Comparison of ENCODE assay signal across 29 mouse cellular contexts in the genomic region with DNA sequence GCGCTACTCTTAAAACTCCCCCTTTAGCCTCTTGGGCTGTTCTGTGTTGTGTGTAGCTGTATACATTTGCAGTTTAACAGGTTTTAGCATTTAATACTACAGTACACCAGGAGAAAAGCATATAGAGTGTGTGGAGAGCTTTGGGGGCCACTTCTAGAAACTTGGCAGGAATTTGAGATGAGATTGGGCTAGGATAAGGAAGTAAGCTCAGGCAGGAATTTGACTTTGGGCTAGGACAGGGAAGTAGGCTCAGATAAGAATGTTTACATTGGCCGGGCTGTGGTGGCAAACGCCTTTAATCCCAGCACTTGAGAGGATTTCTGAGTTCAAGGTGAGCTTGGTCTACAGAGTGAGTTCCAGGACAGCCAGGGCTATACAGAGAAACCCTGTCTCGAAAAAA. TPM values are rescaled to one million over a fixed set of nuclear protein-coding genes. Genes with fewer than 3 reads are reported as not detected.
DNase-seq lines count a peak whose midpoint lies in the region; ATAC-seq and TF ChIP-seq lines count a peak whose summit lies in the region.
"Had no signal": no experiment of that assay in that cellular context is flagged by ENCODE, and none has a peak within 500 bp of the region (broad histone marks: within the 10 kb centered on the region; RNA-seq: fewer than 3 reads in every experiment).

No protein-coding gene starts in this region.

- TF ChIP-seq POLR2A in MEL (IDR thresholded peaks at IDR 0.05; ENCODE audit: control insufficient read depth in 1 of 2, insufficient read depth in 1 of 2, low read depth in 1 of 2, low read length in 2 of 2, poor library complexity in 1 of 2) = no peak

- intact Hi-C loops in heart, postnatal 25 days (cut with DNase I) = no loop called here

- ATAC-seq in lung, embryonic 15.5 days (ENCODE audit: borderline replicate concordance, extremely low read depth, low FRiP score, low TSS enrichment) = peak; percentile 59
- ATAC-seq: CD4-positive, CD25-positive, alpha-beta regulatory T cell, adult 4 months; forebrain, embryonic 14.5 days; forebrain, embryonic 16.5 days had no signal

- H3K27ac ChIP-seq in lung, embryonic 15.5 days = no peak overlapping the region
- H3K27ac ChIP-seq in MEL (ENCODE audit: control insufficient read depth, low read depth, low read length) = no peak overlapping the region
- H3K27ac ChIP-seq: embryonic facial prominence, embryonic 13.5 days; embryonic facial prominence, embryonic 15.5 days; forebrain, embryonic 10.5 days; forebrain, embryonic 12.5 days had no signal

- 37% methylated on average over 4 of the region's 4 CpGs for WGBS in lung, embryonic 15.5 days

- peak in 1 of 2 experiments; percentile 52; a peak in 2 of 4 replicates for TF ChIP-seq EP300 in MEL (IDR thresholded peaks at IDR 0.05; ENCODE audit: low read depth in 1 of 2, low read length in 2 of 2)

- H3K4me1 ChIP-seq in lung, embryonic 15.5 days = no peaks in the 10 kb centered on the region
- H3K4me1 ChIP-seq in MEL (ENCODE audit: control insufficient read depth in 1 of 2, insufficient read depth in 2 of 2, low read length in 2 of 2) = peaks cover 0 to 4% of the 10 kb centered on the region in 2 experiments; a peak in 1 of 4 replicates
- H3K4me1 ChIP-seq: embryonic facial prominence, embryonic 13.5 days; embryonic facial prominence, embryonic 15.5 days; forebrain, embryonic 10.5 days; forebrain, embryonic 12.5 days had no signal

- TF ChIP-seq CTCF in MEL (IDR thresholded peaks at IDR 0.05 in 2 of 3, conservative IDR thresholded peaks at IDR 0.05 in 1 of 3; ENCODE audit: control insufficient read depth in 1 of 3, insufficient read depth in 1 of 3, low read depth in 2 of 3, low read length in 3 of 3, poor library complexity in 1 of 3, severe bottlenecking in 1 of 3) = no peak

- H3K36me3 ChIP-seq in lung, embryonic 15.5 days = peaks cover 3% of the 10 kb centered on the region
- peaks cover 0 to 3% of the 10 kb centered on the region in 2 experiments; a peak in 1 of 4 replicates for H3K36me3 ChIP-seq in MEL (ENCODE audit: control insufficient read depth in 1 of 2, insufficient read depth in 2 of 2, low read length in 2 of 2)

- H3K4me2 ChIP-seq in lung, embryonic 15.5 days = no peak overlapping the region
- H3K4me2 ChIP-seq: embryonic facial prominence, embryonic 13.5 days; embryonic facial prominence, embryonic 15.5 days; forebrain, embryonic 12.5 days had no signal

- no peaks in the 10 kb centered on the region for H3K79me2 ChIP-seq in MEL (ENCODE audit: control insufficient read depth, insufficient read depth, low read length, poor library complexity)

- H3K9me3 ChIP-seq in lung, embryonic 15.5 days = no peaks in the 10 kb centered on the region
- H3K9me3 ChIP-seq in MEL (replicated peaks; ENCODE audit: insufficient read depth, low read length) = no peaks in the 10 kb centered on the region
- H3K9me3 ChIP-seq: embryonic facial prominence, embryonic 13.5 days; embryonic facial prominence, embryonic 15.5 days; forebrain, embryonic 10.5 days; forebrain, embryonic 12.5 days; G1E had no signal

- no peak overlapping the region for H3K4me3 ChIP-seq in lung, embryonic 15.5 days
- no peak overlapping the region for H3K4me3 ChIP-seq in MEL (ENCODE audit: control insufficient read depth in 1 of 2, insufficient read depth in 1 of 2, low read depth in 2 of 2, low read length in 2 of 2)
- H3K4me3 ChIP-seq: embryonic facial prominence, embryonic 13.5 days; embryonic facial prominence, embryonic 15.5 days; erythroblast, embryonic 14.5 days; forebrain, embryonic 10.5 days; forebrain, embryonic 12.5 days had no signal

- no peak overlapping the region for H3K9ac ChIP-seq in lung, embryonic 15.5 days
- no peak overlapping the region for H3K9ac ChIP-seq in MEL (ENCODE audit: control insufficient read depth, low read depth, low read length, poor library complexity, severe bottlenecking)
- H3K9ac ChIP-seq: embryonic facial prominence, embryonic 13.5 days; embryonic facial prominence, embryonic 15.5 days; forebrain, embryonic 12.5 days had no signal

- DNase-seq in heart, adult 11 months = peak; percentile 42
- no peak for DNase-seq in heart, postnatal 25 days (ENCODE audit: low spot score)
- no peak for DNase-seq in lung, postnatal 36 days
- DNase-seq in MEL (ENCODE audit: low read depth, low spot score) = peak; percentile 46
- DNase-seq in ZHBTc4 (ENCODE audit: low read depth, low spot score) = peak; percentile 64
- no peak for DNase-seq in ovary, postnatal 10 days (ENCODE audit: low spot score)
- DNase-seq: adrenal gland, adult 2 months; adrenal gland, postnatal 10 days; adrenal gland, postnatal 25 days; B cell, adult 2 months; cerebellum, adult 11 months; cerebellum, adult 18-20 months; cerebellum, adult 8-10 months; cerebellum, adult 9-11 months; cerebellum, postnatal 14 days; cerebellum, postnatal 36 days; embryo, embryonic 11 days had no signal

- no peak for TF ChIP-seq RAD21 in MEL (IDR thresholded peaks at IDR 0.05; ENCODE audit: low read depth, low read length)

- no peaks in the 10 kb centered on the region for H3K27me3 ChIP-seq in lung, embryonic 15.5 days
- H3K27me3 ChIP-seq in MEL (ENCODE audit: control insufficient read depth in 1 of 2, insufficient read depth in 2 of 2, low read length in 2 of 2) = no peaks in the 10 kb centered on the region
- H3K27me3 ChIP-seq: CH12.LX; embryonic facial prominence, embryonic 13.5 days; embryonic facial prominence, embryonic 15.5 days; forebrain, embryonic 12.5 days had no signal

TF ChIP-seq in MEL, 35 proteins besides CTCF, POLR2A, EP300 and RAD21:
- peak; percentile 74 for TF ChIP-seq RCOR1 (IDR thresholded peaks at IDR 0.05; ENCODE audit: low read depth, low read length)
- no peak for TF ChIP-seq SIN3A (IDR thresholded peaks at IDR 0.05; ENCODE audit: low read length)
- TF ChIP-seq ZKSCAN1 (IDR thresholded peaks at IDR 0.05; ENCODE audit: low read depth, low read length) = no peak
- peak; percentile 71 for TF ChIP-seq GATA1 (IDR thresholded peaks at IDR 0.05; ENCODE audit: low read depth, low read length)
- no peak for TF ChIP-seq ZC3H11A (IDR thresholded peaks at IDR 0.05; ENCODE audit: low read depth, low read length)
- TF ChIP-seq TBP (IDR thresholded peaks at IDR 0.05; ENCODE audit: low read depth, low read length) = no peak
TF ChIP-seq in MEL: peak in this region for 2.

RNA-seq across cellular contexts. Expression of gene Hikeshi, which starts 8.4 kb away (rescaled TPM):
- 10 to 100 TPM; 72.7 to 80.1 TPM for total RNA-seq in heart, postnatal 25 days (2021)
- polyA plus RNA-seq in lung, embryonic 15.5 days (2015; fragmentation: Nextera tagmentation; extraction: Ambion mirVana) = 136 and 144 TPM in 2 replicates
- 61.4 and 83.0 TPM in 2 replicates for total RNA-seq in MEL (2012; rRNA removed)
- polyA plus RNA-seq in MEL (2012; ENCODE audit: insufficient read depth in 1 of 2, insufficient read length in 2 of 2, low read depth in 1 of 2, low replicate concordance in 2 of 2, missing spikeins in 1 of 2) = 100 to 1,000 TPM in 1 of 2 experiments, not detected in 1; 123 TPM

RNA-seq across cellular contexts. Expression of gene Eed, which starts 31.4 kb away (rescaled TPM):
- 10 to 100 TPM; 22.3 to 28.0 TPM for total RNA-seq in heart, postnatal 25 days (2021)
- polyA plus RNA-seq in lung, embryonic 15.5 days (2015; fragmentation: Nextera tagmentation; extraction: Ambion mirVana) = 73.7 and 79.3 TPM in 2 replicates
- total RNA-seq in MEL (2012; rRNA removed) = 94.3 and 98.1 TPM in 2 replicates
- polyA plus RNA-seq in MEL (2012; ENCODE audit: insufficient read depth in 1 of 2, insufficient read length in 2 of 2, low read depth in 1 of 2, low replicate concordance in 2 of 2, missing spikeins in 1 of 2) = 100 to 1,000 TPM; 166 to 668 TPM

RNA-seq across cellular contexts. Expression of gene Ccdc81, which starts 46.0 kb away (rescaled TPM):
- total RNA-seq in heart, postnatal 25 days (2021) = not detected
- polyA plus RNA-seq in lung, embryonic 15.5 days (2015; fragmentation: Nextera tagmentation; extraction: Ambion mirVana) = 0.17 and 0.34 TPM in 2 replicates
- not detected in 2 replicates for total RNA-seq in MEL (2012; rRNA removed)
- not detected for polyA plus RNA-seq in MEL (2012; ENCODE audit: insufficient read depth in 1 of 2, insufficient read length in 2 of 2, low read depth in 1 of 2, low replicate concordance in 2 of 2, missing spikeins in 1 of 2)
- total RNA-seq: adrenal gland, postnatal 25 days; CH12.LX; common myeloid progenitor, adult 5-6 weeks; G1E had no signal
- polyA plus RNA-seq: adrenal gland, adult 2 months; CD4-positive, CD25-positive, alpha-beta regulatory T cell, adult 4 months; erythroblast, embryonic 14.5 days; forebrain, embryonic 10.5 days; G1E had no signal

Comparison
In these comparisons a context has a peak if more than half of its experiments do, and no peak if none do; other contexts are left out.
1. DNase-seq: peak in heart, adult 11 months (single experiment), MEL (single experiment) and ZHBTc4 (single experiment); none in heart, postnatal 25 days (single experiment), lung, postnatal 36 days (single experiment) and ovary, postnatal 10 days (single experiment).